Mouse (Mus musculus) MEL (cell line): Measurements from ENCODE around the gene Tmem8b. TPM values are rescaled to one million over a fixed set of nuclear protein-coding genes. Genes with fewer than 3 reads are reported as not detected.
A peak's percentile ranks its signal among the peaks of the same experiment; 100 is the strongest.

Source experiments
- DNase-seq: peaks from one replicate; pipeline ENCODE4 v3.0.0; 2011; ENCODE audit warnings: low read depth, low spot score
- H3K27ac ChIP-seq: 2 replicates; pipeline ENCODE4 v1.5.1; 2012; ENCODE audit warnings: low read depth, mild to moderate bottlenecking, control low read depth, low read length, moderate library complexity; ENCODE audit not compliant: control insufficient read depth
- H3K27me3 ChIP-seq, 2 experiments: fragments of 150-350 bp in 1 of 2; sonication (generic) in 1 of 2; 2 replicates each; pipeline ENCODE4 v1.6.1; 2012; ENCODE audit warnings: low read length in 2 of 2, mild to moderate bottlenecking in 2 of 2, improper control_type of control experiment in 1 of 2, moderate library complexity in 1 of 2; ENCODE audit not compliant: insufficient read depth in 2 of 2, control insufficient read depth in 1 of 2
- H3K36me3 ChIP-seq, 2 experiments: 2 replicates each; pipeline ENCODE4 v1.6.1; 2012 to 2014; ENCODE audit warnings: low read length in 2 of 2, improper control_type of control experiment in 1 of 2, inconsistent platforms in 1 of 2, mild to moderate bottlenecking in 1 of 2; ENCODE audit not compliant: insufficient read depth in 2 of 2, control insufficient read depth in 1 of 2
- H3K4me1 ChIP-seq, 2 experiments: fragments of 150-350 bp in 1 of 2; sonication (generic) in 1 of 2; 2 replicates each; pipeline ENCODE4 v1.6.1; 2012; ENCODE audit warnings: low read length in 2 of 2, improper control_type of control experiment in 1 of 2, mild to moderate bottlenecking in 1 of 2; ENCODE audit not compliant: insufficient read depth in 2 of 2, control insufficient read depth in 1 of 2
- H3K4me3 ChIP-seq, 2 experiments: fragments of 150-350 bp in 1 of 2; sonication (generic) in 1 of 2; 2 replicates each; pipeline ENCODE4 v1.5.1; 2012; ENCODE audit warnings: low read depth in 2 of 2, low read length in 2 of 2, mild to moderate bottlenecking in 2 of 2, moderate library complexity in 2 of 2, control low read depth in 1 of 2, improper control_type of control experiment in 1 of 2; ENCODE audit not compliant: control insufficient read depth in 1 of 2, insufficient read depth in 1 of 2
- H3K79me2 ChIP-seq: 2 replicates; pipeline ENCODE4 v1.6.1; 2012; ENCODE audit warnings: mild to moderate bottlenecking, low read length, moderate library complexity; ENCODE audit not compliant: control insufficient read depth, poor library complexity, insufficient read depth
- H3K9ac ChIP-seq: 2 replicates; pipeline ENCODE4 v1.6.1; 2012; ENCODE audit warnings: low read depth, mild to moderate bottlenecking, control low read depth, low read length, moderate library complexity; ENCODE audit not compliant: control insufficient read depth, poor library complexity, severe bottlenecking
- H3K9me3 ChIP-seq: fragments of 150-350 bp; sonication (generic); replicated peaks from 2 replicates; pipeline ENCODE4 v1.6.1; 2012; ENCODE audit warnings: mild to moderate bottlenecking, low read length, improper control_type of control experiment, moderate library complexity; ENCODE audit not compliant: insufficient read depth
- CHD1 ChIP-seq: IDR thresholded peaks from 2 replicates; pipeline ENCODE4 v1.6.1; 2012; ENCODE audit warnings: low read depth, mild to moderate bottlenecking, inconsistent platforms, low read length, improper control_type of control experiment
- CTCF ChIP-seq, 3 experiments: IDR thresholded peaks in 2 of 3; conservative IDR thresholded peaks in 1 of 3; 2 replicates each; pipeline ENCODE4 v1.5.1; 2011 to 2012; ENCODE audit warnings: low read length in 3 of 3, low read depth in 2 of 3, mild to moderate bottlenecking in 2 of 3, improper control_type of control experiment in 1 of 3, inconsistent platforms in 1 of 3, mixed read lengths in 1 of 3, moderate library complexity in 1 of 3; ENCODE audit not compliant: control insufficient read depth in 1 of 3, insufficient read depth in 1 of 3, poor library complexity in 1 of 3, severe bottlenecking in 1 of 3
- ELF1 ChIP-seq: IDR thresholded peaks from 2 replicates; pipeline ENCODE4 v1.6.1; 2014; ENCODE audit warnings: low read depth, mild to moderate bottlenecking, inconsistent platforms, low read length, improper control_type of control experiment, moderate library complexity
- EP300 ChIP-seq, 2 experiments: IDR thresholded peaks; 2 replicates each; pipeline ENCODE4 v1.6.1; 2011; ENCODE audit warnings: improper control_type of control experiment in 2 of 2, low read length in 2 of 2, low read depth in 1 of 2, mild to moderate bottlenecking in 1 of 2
- MAX ChIP-seq: IDR thresholded peaks from 2 replicates; pipeline ENCODE4 v1.6.1; 2011; ENCODE audit warnings: low read length, improper control_type of control experiment
- MAZ ChIP-seq: IDR thresholded peaks from 2 replicates; pipeline ENCODE4 v1.6.1; 2012; ENCODE audit warnings: low read depth, mild to moderate bottlenecking, inconsistent platforms, low read length, improper control_type of control experiment
- NRF1 ChIP-seq: IDR thresholded peaks from 2 replicates; pipeline ENCODE4 v1.6.1; 2014; ENCODE audit warnings: low read depth, mild to moderate bottlenecking, inconsistent platforms, low read length, improper control_type of control experiment, moderate library complexity; ENCODE audit not compliant: poor library complexity, insufficient read depth, severe bottlenecking
- POLR2AphosphoS2 ChIP-seq: IDR thresholded peaks from 2 replicates; pipeline ENCODE4 v1.6.1; 2011; ENCODE audit warnings: low read length, improper control_type of control experiment
- RAD21 ChIP-seq: IDR thresholded peaks from 2 replicates; pipeline ENCODE4 v1.6.1; 2011; ENCODE audit warnings: mild to moderate bottlenecking, low read depth, low read length, improper control_type of control experiment
- RCOR1 ChIP-seq: IDR thresholded peaks from 2 replicates; pipeline ENCODE4 v1.6.1; 2012; ENCODE audit warnings: low read depth, mild to moderate bottlenecking, inconsistent platforms, low read length, improper control_type of control experiment
- SIN3A ChIP-seq: IDR thresholded peaks from 2 replicates; pipeline ENCODE4 v1.6.1; 2012; ENCODE audit warnings: low read length, improper control_type of control experiment, inconsistent platforms
- SMC3 ChIP-seq: IDR thresholded peaks from 2 replicates; pipeline ENCODE4 v1.6.1; 2011; ENCODE audit warnings: low read depth, low read length, improper control_type of control experiment
- TAL1 ChIP-seq: IDR thresholded peaks from 2 replicates; pipeline ENCODE4 v1.6.1; 2012; ENCODE audit warnings: mild to moderate bottlenecking, inconsistent platforms, low read length, moderate library complexity, mixed read lengths
- UBTF ChIP-seq: IDR thresholded peaks from 2 replicates; pipeline ENCODE4 v1.6.1; 2012; ENCODE audit warnings: low read depth, mild to moderate bottlenecking, inconsistent platforms, low read length, improper control_type of control experiment, moderate library complexity, borderline replicate concordance; ENCODE audit not compliant: insufficient read depth
- ZC3H11A ChIP-seq: IDR thresholded peaks from 2 replicates; pipeline ENCODE4 v1.6.1; 2012; ENCODE audit warnings: low read depth, mild to moderate bottlenecking, inconsistent platforms, low read length, improper control_type of control experiment
- ZMIZ1 ChIP-seq: IDR thresholded peaks from 2 replicates; pipeline ENCODE4 v1.6.1; 2012; ENCODE audit warnings: low read depth, mild to moderate bottlenecking, inconsistent platforms, low read length, improper control_type of control experiment, moderate library complexity
- polyA plus RNA-seq, 2 experiments: library from polyadenylated mRNA; stranded (reverse) in 1 of 2; unstranded in 1 of 2; fragments of >175 nt in 1 of 2; fragments of >200 nt in 1 of 2; gene quantifications; 2 replicates each; pipeline versions ENCODE4 v1.2.1 to v1.2.4; 2012; ENCODE audit warnings: low replicate concordance in 2 of 2, low read depth in 1 of 2; ENCODE audit not compliant: insufficient read length in 2 of 2, insufficient read depth in 1 of 2, missing spikeins in 1 of 2
- total RNA-seq: library from RNA; depleted of rRNA; stranded (reverse); fragments of 300-350 nt; gene quantifications from 2 replicates; pipeline ENCODE4 v1.2.3, GENCODE M21; 2012

Tmem8b gene
- total and polyA plus RNA-seq, 3 experiments = 0.46 to 3.6 TPM; not detected in 1

GRCm38 (mm10) chr4:43672070-43672469, 3.3 kb downstream of the Tmem8b start:
- H3K9me3 ChIP-seq = no peaks in the 10 kb centered on the region
- no peak overlapping the region for H3K4me3 ChIP-seq
- peak; percentile 87 for DNase-seq
- H3K79me2 ChIP-seq = no peaks in the 10 kb centered on the region; the same call in 1 of the 2 replicates
- no peaks in the 10 kb centered on the region for H3K27me3 ChIP-seq
- no peak overlapping the region for H3K27ac ChIP-seq
- no peak overlapping the region for H3K9ac ChIP-seq
- TF ChIP-seq ZC3H11A = peak; percentile 65
- peak; percentile 73 for TF ChIP-seq RAD21
- TF ChIP-seq CTCF (IDR thresholded peaks at IDR 0.05 in 2 of 3, conservative IDR thresholded peaks at IDR 0.05 in 1 of 3; ENCODE audit: control insufficient read depth in 1 of 3, insufficient read depth in 1 of 3, low read depth in 2 of 3, low read length in 3 of 3, poor library complexity in 1 of 3, severe bottlenecking in 1 of 3) = peak; percentile 73 to 89 (median 84)
- 0 out of 2 replicates have a peak, but pooled peaks have one; percentile 21 for TF ChIP-seq ELF1
- peak; percentile 28; the same call in 1 of the 2 replicates for TF ChIP-seq SIN3A
- TF ChIP-seq POLR2AphosphoS2 = no peak
- TF ChIP-seq MAX = no peak
- peak; percentile 86 for TF ChIP-seq SMC3
- TF ChIP-seq, all 39 proteins: peak for 6
- H3K36me3 ChIP-seq = no peaks in the 10 kb centered on the region; a peak in 1 of 4 replicates
- H3K4me1 ChIP-seq = peaks cover 0 to 12% of the 10 kb centered on the region in 2 experiments; a peak in 2 of 4 replicates

- no peak for DNase-seq
- H3K27ac ChIP-seq = no peak overlapping the region
- H3K4me1 ChIP-seq = peaks cover 0 to 8% of the 10 kb centered on the region in 2 experiments; a peak in 2 of 4 replicates
- H3K9ac ChIP-seq = no peak overlapping the region
- no peak overlapping the region for H3K4me3 ChIP-seq
- H3K9me3 ChIP-seq = no peaks in the 10 kb centered on the region
- no peaks in the 10 kb centered on the region for H3K27me3 ChIP-seq
- TF ChIP-seq MAZ = no peak
- no peak for TF ChIP-seq CHD1
- no peak for TF ChIP-seq EP300 (IDR thresholded peaks at IDR 0.05; ENCODE audit: low read depth in 1 of 2, low read length in 2 of 2)
- TF ChIP-seq RCOR1 = no peak
- TF ChIP-seq UBTF = no peak
- TF ChIP-seq TAL1 = no peak
- no peak for TF ChIP-seq MAX
- TF ChIP-seq POLR2AphosphoS2 = no peak
- no peak for TF ChIP-seq NRF1
- no peak for TF ChIP-seq ZMIZ1
- no peak for TF ChIP-seq ZC3H11A
- H3K36me3 ChIP-seq = no peaks in the 10 kb centered on the region; a peak in 1 of 4 replicates
- no peaks in the 10 kb centered on the region; the same call in 1 of the 2 replicates for H3K79me2 ChIP-seq
These were observed 4.9 kb downstream of the Tmem8b start for GRCm38 (mm10) chr4:43673703-43674102.
